Mouse (Mus musculus) liver, adult (tissue): ENCODE results near the gene Btbd11.

Experiments
- GATA4 ChIP-seq: IDR thresholded peaks from 2 replicates; pipeline ENCODE4 v1.6.1; 2014; ENCODE audit warnings: mild to moderate bottlenecking, low read length; ENCODE audit not compliant: insufficient replicate concordance

The Btbd11 gene

DNA sequence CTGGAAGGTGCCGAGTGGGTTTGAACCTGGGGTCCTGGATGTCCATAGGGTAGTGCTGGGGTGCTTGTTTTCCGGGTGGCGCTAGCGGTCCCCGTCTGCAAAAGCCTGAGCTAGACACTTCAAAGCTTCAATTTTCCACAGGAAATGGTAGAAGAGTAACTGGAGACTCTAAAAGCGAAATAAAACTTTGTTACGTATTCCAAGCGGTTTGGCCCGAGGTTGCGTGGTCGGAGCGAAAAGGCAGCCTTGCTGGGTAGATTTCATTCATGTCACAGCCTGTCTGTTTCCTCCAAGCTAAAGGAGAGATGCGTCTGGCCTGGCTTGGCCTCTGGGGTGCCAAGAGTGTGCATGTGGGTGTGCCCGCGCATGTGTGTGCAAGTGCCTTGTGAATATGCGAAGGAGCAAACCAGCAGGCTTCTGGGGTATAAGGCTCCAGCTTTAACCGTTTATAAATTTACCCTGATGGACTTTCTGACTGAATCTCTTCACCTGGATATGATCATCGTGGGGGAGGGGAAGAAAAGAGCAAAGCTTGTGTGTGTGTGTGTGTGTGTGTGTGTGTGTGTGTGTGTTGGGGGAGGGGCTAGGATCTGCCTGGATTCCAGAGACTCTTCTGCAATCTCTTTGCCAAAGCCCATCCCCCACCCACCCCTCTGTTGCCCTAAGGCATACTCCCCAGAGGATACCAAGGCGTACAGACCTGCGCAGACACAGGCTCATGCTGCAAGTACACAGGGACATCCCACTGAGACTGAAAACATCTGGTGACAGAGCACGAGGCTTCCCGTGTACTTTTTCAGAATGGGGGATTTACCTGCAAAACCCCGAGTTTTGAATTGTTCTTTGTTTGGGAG is 2.9 kb downstream of the Btbd11 start:
- TF ChIP-seq GATA4: no peak

DNA sequence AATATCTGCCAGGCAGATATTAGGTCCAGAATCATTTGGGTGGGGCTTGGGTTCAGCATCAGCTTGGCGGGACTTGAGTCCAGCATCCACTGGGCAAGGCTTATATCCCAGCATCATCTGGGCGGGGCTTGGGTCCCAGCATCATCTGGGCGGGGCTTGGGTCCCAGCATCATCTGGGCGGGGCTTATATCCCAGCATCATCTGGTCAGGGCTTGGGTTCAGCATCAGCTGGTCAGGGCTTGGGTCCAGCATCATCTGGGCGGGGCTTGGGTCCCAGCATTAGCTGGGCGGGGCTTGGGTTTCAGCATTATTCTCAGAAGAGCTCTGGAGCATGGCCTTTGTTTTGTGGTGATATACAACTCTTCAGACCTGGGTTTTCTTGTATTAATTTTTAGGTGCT is 6.4 kb downstream of the Btbd11 start:
- TF ChIP-seq GATA4: no peak

- no peak for TF ChIP-seq GATA4
These were observed 7.9 kb downstream of the Btbd11 start for GRCm38 (mm10) chr10:85394558-85394957.

DNA sequence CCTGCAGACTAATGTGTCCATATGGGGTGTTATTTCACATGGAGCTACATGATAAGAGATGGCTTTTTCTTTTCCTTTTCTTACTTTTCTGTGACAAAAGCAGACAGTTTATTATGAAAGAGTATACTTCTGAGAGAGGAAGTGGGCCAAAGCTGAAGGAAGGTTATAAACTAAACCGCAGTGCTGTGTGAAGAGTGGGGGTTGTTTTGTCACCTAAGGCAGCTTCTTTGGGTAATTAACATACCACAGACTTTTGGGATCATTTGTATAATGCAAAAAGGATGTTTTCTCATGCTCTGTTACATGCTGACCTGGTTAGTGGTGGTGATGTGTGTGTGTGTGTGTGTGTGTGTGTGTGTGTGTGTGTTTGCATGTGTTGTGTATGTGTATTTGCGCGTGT is 24.5 kb downstream of the Btbd11 start:
- no peak for TF ChIP-seq GATA4

DNA sequence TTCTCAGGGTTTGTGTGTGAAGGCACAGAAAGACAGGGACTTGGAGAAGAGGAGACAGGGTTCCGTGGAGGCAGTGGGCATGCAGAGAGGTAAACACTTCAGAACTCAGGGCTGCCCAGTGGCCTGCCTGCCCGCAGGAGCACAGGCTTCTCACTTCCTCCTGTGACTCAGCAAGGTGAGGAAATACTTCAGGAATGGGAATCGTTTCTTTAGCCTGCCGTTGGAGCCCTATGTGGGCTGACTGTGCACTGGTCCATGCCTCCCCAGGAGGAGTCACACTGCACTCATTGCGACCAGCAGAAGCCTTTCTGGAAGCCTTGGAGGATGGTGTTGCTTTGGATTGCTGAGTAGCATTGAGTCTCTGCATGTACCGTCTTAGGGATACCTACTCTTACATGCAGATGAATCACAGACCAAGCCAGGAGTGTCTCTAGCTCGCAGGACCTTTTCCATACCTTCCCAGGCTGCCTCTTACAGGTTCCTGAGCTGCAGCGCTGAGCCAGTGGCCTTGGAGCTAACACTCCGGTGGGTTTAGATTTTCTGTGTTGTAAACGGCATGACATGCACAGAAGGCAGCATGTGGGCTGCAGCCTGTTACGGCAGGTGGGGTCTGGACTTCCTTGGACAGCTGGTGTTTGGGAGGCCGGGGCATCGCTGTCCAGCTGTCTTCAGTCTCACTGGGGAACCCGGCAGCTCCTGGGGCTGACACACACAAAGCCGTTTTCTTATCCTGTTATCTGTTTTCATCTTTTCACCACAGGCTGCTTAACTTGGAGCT is 34.4 kb downstream of the Btbd11 start:
- TF ChIP-seq GATA4: no peak

DNA sequence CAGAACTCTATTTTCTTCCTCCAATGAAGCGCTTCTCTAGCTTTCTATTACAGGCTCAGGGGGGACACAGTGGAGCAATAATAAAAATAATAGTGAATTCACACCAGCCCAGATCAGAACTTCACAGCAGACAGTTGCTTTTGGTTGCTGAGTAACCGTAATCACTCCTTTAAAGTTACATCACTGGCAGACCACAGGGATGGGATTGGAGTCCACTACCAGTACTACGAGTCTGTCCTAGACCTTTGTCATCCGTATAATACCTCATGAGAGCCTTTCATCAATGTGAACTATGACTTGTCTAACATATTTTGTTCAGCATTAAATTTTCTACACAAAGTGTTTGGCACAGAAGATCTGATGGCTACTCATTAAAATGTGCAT is 35.0 kb downstream of the Btbd11 start:
- TF ChIP-seq GATA4: no peak

DNA sequence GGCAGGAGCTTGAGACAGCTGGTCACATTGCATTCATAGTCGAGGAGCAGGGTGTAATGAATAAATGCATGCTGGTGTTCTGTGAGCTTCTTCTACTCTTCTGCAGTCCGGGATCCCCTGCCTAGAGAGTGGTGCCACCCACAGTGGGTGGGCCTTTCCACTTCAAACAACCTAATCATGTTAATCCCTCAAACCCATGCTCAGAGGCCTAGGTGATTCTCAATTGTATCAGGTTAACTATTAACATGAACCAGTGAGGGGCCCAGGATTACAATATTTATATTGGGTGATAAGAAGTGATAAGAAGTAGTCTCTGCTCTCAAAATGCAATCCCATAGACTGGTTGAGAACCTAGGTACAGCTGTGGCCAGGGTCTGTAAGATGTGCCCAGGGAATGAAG is 39.1 kb downstream of the Btbd11 start:
- no peak for TF ChIP-seq GATA4

- no peak for TF ChIP-seq GATA4
These were observed 50.6 kb downstream of the Btbd11 start for GRCm38 (mm10) chr10:85437217-85437616.

GRCm38 (mm10) chr10:85443371-85443770 is 56.8 kb downstream of the Btbd11 start:
- TF ChIP-seq GATA4: no peak

GRCm38 (mm10) chr10:85445891-85446290 is 59.3 kb downstream of the Btbd11 start:
- TF ChIP-seq GATA4: no peak

GRCm38 (mm10) chr10:85446700-85447099 is 60.1 kb downstream of the Btbd11 start:
- no peak for TF ChIP-seq GATA4

GRCm38 (mm10) chr10:85447869-85448268 is 61.3 kb downstream of the Btbd11 start:
- TF ChIP-seq GATA4: no peak

DNA sequence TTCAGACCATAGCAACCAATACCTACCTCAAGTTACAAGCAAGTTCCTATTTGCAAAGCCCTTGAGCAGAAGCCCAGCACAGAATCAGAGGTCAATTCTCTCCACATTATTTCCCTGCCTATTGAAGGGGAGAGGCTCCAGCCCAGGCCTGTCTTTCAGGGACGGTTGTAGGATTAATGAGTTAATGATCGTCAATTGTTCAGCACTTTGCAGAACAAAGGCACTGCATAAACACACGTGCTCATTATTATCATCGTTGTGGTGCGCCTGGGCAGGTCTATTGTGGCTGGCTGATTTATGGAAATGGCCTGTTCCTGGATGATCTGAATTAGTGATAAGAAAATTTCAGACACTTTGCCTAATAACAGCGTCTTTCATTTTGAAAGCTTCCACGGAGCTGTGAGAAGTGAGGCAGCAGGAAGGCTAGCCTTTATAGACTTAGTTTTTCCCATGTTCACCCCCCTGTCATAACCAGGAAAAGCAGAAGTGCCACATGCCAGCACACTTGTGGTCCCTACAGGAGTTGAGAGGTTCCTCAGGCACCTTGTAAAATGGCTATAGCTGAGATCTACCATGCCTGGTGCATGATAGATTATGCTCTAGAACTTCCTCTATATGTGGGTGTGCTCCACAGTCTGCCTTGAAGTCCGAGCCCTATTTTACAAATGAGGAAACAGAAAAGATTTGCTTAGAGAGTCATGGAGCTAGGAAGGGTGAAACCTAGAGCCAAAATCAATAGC is 65.2 kb downstream of the Btbd11 start:
- no peak for TF ChIP-seq GATA4

GRCm38 (mm10) chr10:85453221-85453775 is 66.7 kb downstream of the Btbd11 start:
- no peak for TF ChIP-seq GATA4

GRCm38 (mm10) chr10:85455985-85456384 is 69.4 kb downstream of the Btbd11 start:
- no peak for TF ChIP-seq GATA4
